Mouse (Mus musculus) bone marrow, adult 2 months (tissue): ENCODE results near the gene Alg2.

Experiments
- CTCF ChIP-seq: fragments of 200-500 bp; IDR thresholded peaks from 2 replicates; pipeline ENCODE4 v1.5.1; 2011; ENCODE audit warnings: low read length, control low read depth; ENCODE audit not compliant: control insufficient read depth, insufficient read depth
- POLR2A ChIP-seq: fragments of 200-500 bp; IDR thresholded peaks from 2 replicates; pipeline ENCODE4 v1.6.1; 2011; ENCODE audit warnings: low read depth, mild to moderate bottlenecking, control low read depth, low read length, borderline replicate concordance; ENCODE audit not compliant: control insufficient read depth

DNA sequence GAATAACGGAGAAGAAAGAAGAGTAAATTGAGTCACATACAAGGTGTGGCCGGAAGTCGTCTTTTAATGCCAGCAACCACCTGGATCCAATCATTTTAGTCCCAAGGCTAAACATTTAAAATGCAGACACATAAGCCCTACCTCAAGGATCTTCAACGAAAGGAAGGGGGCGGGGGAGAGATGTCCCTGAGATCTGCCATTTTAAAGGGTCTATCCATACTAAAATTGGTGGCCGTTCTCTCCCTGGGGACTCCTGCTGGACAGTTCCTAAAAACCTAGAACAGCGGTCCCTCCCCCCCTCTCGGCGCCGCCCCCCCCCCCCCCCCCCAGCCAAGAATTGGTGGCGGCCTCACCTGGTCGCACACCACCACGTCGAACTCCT is 556 bp downstream of the Alg2 start:
- TF ChIP-seq CTCF: no peak
- no peak for TF ChIP-seq POLR2A
